Mouse (Mus musculus): ENCODE measurements at regions not wholly inside any gene's neighbourhood (a gene's known extent, or its start where the extent isn't known, plus 50 kb on each side); places are given as distances from the start of the nearest gene placed in this dataset.

DNA sequence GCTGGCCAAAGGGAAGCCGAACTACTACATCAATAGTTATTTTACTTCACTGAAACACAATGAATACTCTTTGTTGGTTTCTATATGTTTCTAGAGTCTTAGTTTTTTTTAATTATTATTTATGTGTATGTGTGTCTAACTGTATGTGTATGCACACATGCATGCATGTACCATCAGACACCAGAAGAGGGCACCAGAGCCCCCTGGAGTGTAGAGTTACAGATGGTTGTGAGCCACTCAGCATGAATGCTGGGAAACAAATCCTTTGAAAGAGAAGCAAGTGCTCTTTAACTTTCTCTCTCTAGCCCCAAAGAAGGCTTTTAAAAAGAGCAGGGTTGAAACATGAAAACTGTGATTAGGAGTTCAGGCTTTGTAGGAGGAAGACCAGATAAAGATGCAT is 290.7 kb downstream of the Sorl1 start:
- ATAC-seq (ENCODE audit: insufficient number of reproducible peaks, insufficient read depth, low FRiP score, low read depth), result no peak
- WGBS, result 97% methylated on average over 1 of the region's 1 CpGs
- H3K4me2 ChIP-seq (ENCODE audit: low read length), result no peak overlapping the region

DNA sequence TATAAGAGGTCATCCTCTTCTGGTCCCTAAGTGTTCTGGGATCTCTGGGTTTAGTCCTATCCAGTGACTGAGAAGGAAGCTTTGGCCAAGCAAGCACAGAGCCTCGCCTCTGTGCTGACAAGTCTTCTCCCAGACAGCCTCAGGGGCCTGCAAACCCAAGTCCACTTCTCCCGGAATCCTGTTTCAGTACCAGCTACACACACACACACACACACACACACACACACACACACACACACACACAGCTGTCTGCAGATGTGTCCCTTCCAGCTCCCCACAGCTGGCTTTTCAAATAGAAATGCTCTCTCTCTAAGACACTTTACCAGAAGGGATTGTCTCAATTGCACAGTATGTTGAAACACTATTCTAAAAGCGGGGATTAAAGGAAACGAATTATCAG is 296.7 kb downstream of the Sorl1 start:
- 65% methylated on average over 4 of the region's 4 CpGs for WGBS
- H3K4me1 ChIP-seq (ENCODE audit: control insufficient read depth in 2 of 2, insufficient read depth in 2 of 2, low read length in 2 of 2), result peaks cover 3 to 6% of the 10 kb centered on the region in 2 experiments; a peak in 3 of 4 replicates
- H3K9ac ChIP-seq (ENCODE audit: low read length), result no peak overlapping the region
- no peaks in the 10 kb centered on the region for H3K9me3 ChIP-seq (ENCODE audit: control insufficient read depth, low read length)
- H3K27me3 ChIP-seq (ENCODE audit: control insufficient read depth, insufficient read depth, low read length), result no peaks in the 10 kb centered on the region
- H3K27ac ChIP-seq (replicated peaks in 1 of 2; ENCODE audit: control insufficient read depth in 1 of 2, insufficient read depth in 1 of 2, low read depth in 2 of 2, low read length in 2 of 2), result no peak overlapping the region
- H3K4me3 ChIP-seq (ENCODE audit: control insufficient read depth in 1 of 2, insufficient read depth in 1 of 2, low read depth in 1 of 2, low read length in 2 of 2), result no peak overlapping the region
- no peak overlapping the region for H3K4me2 ChIP-seq (ENCODE audit: low read length)
- no peaks in the 10 kb centered on the region for H3K36me3 ChIP-seq (ENCODE audit: control insufficient read depth, insufficient read depth, low read length)
- no peak for ATAC-seq (ENCODE audit: insufficient number of reproducible peaks, insufficient read depth, low FRiP score, low read depth)

More for the DNA sequence above, 290.7 kb downstream of the Sorl1 start:
- Histone ChIP-seq H3K4me3 (ENCODE audit: control insufficient read depth in 1 of 2, insufficient read depth in 1 of 2, low read depth in 1 of 2, low read length in 2 of 2) (no peak overlapping the region), H3K9ac (ENCODE audit: low read length) (no peak overlapping the region), H3K27me3 (ENCODE audit: control insufficient read depth, insufficient read depth, low read length) (no peaks in the 10 kb centered on the region), H3K4me1 (ENCODE audit: control insufficient read depth in 2 of 2, insufficient read depth in 2 of 2, low read length in 2 of 2) (no peaks in the 10 kb centered on the region), H3K36me3 (ENCODE audit: control insufficient read depth, insufficient read depth, low read length) (no peaks in the 10 kb centered on the region), H3K27ac (replicated peaks in 1 of 2; ENCODE audit: control insufficient read depth in 1 of 2, insufficient read depth in 1 of 2, low read depth in 2 of 2, low read length in 2 of 2) (no peak overlapping the region), H3K9me3 (ENCODE audit: control insufficient read depth, low read length) (peaks cover 8% of the 10 kb centered on the region)

DNA sequence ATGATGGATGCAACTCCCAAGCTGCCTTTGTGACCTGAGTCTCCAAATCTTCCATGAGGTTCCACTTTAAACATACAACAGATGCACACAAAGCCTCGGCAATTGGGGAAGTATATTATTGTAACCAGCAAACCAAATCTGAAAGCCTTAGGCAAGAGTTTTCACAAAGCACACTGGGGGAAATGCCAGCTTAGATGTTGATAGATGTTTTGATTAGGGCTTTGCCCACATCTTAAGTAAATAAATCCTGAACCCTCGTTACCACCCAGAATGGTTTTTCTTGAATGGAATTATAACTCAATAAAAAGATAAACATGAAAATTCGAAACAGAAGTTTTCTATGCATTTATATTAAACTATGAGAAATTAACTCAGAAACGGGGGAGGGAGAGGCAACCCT is 302.7 kb downstream of the Sorl1 start:
- Histone ChIP-seq H3K4me3 (ENCODE audit: control insufficient read depth in 1 of 2, insufficient read depth in 1 of 2, low read depth in 1 of 2, low read length in 2 of 2) (no peak overlapping the region), H3K27ac (replicated peaks in 1 of 2; ENCODE audit: control insufficient read depth in 1 of 2, insufficient read depth in 1 of 2, low read depth in 2 of 2, low read length in 2 of 2) (no peak overlapping the region), H3K9me3 (ENCODE audit: control insufficient read depth, low read length) (no peaks in the 10 kb centered on the region), H3K27me3 (ENCODE audit: control insufficient read depth, insufficient read depth, low read length) (no peaks in the 10 kb centered on the region), H3K9ac (ENCODE audit: low read length) (no peak overlapping the region), H3K4me1 (ENCODE audit: control insufficient read depth in 2 of 2, insufficient read depth in 2 of 2, low read length in 2 of 2) (peaks cover 3 to 6% of the 10 kb centered on the region in 2 experiments; a peak in 3 of 4 replicates), H3K36me3 (ENCODE audit: control insufficient read depth, insufficient read depth, low read length) (no peaks in the 10 kb centered on the region), H3K4me2 (ENCODE audit: low read length) (no peak overlapping the region)
- 57% methylated on average over 4 of the region's 4 CpGs for WGBS
- ATAC-seq (ENCODE audit: insufficient number of reproducible peaks, insufficient read depth, low FRiP score, low read depth), result no peak

DNA sequence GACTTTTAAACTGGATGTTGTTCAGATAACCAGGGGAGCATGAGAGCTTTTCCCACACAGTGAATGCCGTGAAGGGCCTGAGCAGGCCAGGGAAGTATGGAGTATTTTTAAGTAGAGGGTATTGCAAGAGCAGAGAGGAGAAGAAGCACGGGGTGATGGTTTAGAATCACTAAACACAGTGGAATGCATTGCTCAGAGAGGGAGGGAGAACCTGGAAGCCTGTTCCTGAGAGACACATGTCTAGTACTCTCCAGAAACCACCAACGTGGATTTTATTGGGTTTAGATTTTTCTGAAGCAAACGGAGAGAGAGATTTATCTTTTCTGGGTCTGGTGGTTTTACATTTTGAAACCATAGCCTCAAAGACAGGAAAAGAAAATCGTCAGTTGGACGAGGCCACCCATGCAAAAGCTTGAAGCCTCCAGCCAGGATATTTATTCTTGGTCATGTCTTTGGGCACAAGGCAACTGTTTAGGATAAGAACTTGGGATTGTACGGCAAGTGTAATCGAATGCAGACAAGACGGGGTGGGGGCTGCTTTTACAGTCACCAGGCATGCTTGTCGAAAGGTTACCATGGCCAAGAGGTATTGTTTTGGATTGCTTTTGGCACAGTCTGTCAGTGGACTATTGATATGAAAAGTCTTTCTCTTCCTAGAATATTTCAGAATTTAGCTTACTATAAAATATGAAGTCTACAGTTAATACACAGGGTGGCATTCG is 306.2 kb downstream of the Sorl1 start:
- no peak overlapping the region for H3K4me2 ChIP-seq (ENCODE audit: low read length)
- no peaks in the 10 kb centered on the region; a peak in 1 of 4 replicates for H3K4me1 ChIP-seq (ENCODE audit: control insufficient read depth in 2 of 2, insufficient read depth in 2 of 2, low read length in 2 of 2)
- no peak overlapping the region for H3K9ac ChIP-seq (ENCODE audit: low read length)
- H3K9me3 ChIP-seq (ENCODE audit: control insufficient read depth, low read length), result no peaks in the 10 kb centered on the region
- no peak for ATAC-seq (ENCODE audit: insufficient number of reproducible peaks, insufficient read depth, low FRiP score, low read depth)
- WGBS, result 54% methylated on average over 11 of the region's 11 CpGs
- H3K4me3 ChIP-seq (ENCODE audit: control insufficient read depth in 1 of 2, insufficient read depth in 1 of 2, low read depth in 1 of 2, low read length in 2 of 2), result no peak overlapping the region
- H3K27ac ChIP-seq (replicated peaks in 1 of 2; ENCODE audit: control insufficient read depth in 1 of 2, insufficient read depth in 1 of 2, low read depth in 2 of 2, low read length in 2 of 2), result 0 out of 4 replicates have a peak overlapping the region, but pooled peaks of 1 of the 2 experiments have one; percentile 14
- H3K27me3 ChIP-seq (ENCODE audit: control insufficient read depth, insufficient read depth, low read length), result no peaks in the 10 kb centered on the region
- H3K36me3 ChIP-seq (ENCODE audit: control insufficient read depth, insufficient read depth, low read length), result no peaks in the 10 kb centered on the region

DNA sequence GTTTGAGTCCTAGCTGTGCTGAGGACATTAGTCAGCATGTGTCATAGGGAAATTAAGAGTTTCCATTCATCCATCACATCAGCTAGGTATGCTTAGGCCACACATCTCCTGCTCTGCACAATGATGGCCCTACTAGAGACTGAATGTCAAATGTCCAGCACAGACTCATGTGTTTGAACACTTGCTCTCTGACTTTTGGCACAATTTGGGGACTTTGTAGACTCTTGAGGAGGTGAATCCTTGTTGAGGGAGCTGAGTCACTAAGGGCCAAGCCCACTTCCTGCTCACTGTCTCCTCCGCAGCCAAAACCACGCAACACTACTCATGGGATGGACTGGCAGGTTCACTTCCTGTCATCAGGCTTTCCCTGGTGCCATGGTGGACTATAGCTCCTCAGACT is 308.2 kb downstream of the Sorl1 start:
- Histone ChIP-seq H3K27ac (replicated peaks in 1 of 2; ENCODE audit: control insufficient read depth in 1 of 2, insufficient read depth in 1 of 2, low read depth in 2 of 2, low read length in 2 of 2) (no peak overlapping the region), H3K9me3 (ENCODE audit: control insufficient read depth, low read length) (no peaks in the 10 kb centered on the region), H3K27me3 (ENCODE audit: control insufficient read depth, insufficient read depth, low read length) (no peaks in the 10 kb centered on the region), H3K4me1 (ENCODE audit: control insufficient read depth in 2 of 2, insufficient read depth in 2 of 2, low read length in 2 of 2) (no peaks in the 10 kb centered on the region; a peak in 1 of 4 replicates), H3K9ac (ENCODE audit: low read length) (no peak overlapping the region), H3K36me3 (ENCODE audit: control insufficient read depth, insufficient read depth, low read length) (no peaks in the 10 kb centered on the region), H3K4me2 (ENCODE audit: low read length) (no peak overlapping the region), H3K4me3 (ENCODE audit: control insufficient read depth in 1 of 2, insufficient read depth in 1 of 2, low read depth in 1 of 2, low read length in 2 of 2) (no peak overlapping the region)
- WGBS, result 85% methylated on average over 2 of the region's 2 CpGs
- ATAC-seq (ENCODE audit: insufficient number of reproducible peaks, insufficient read depth, low FRiP score, low read depth), result no peak

DNA sequence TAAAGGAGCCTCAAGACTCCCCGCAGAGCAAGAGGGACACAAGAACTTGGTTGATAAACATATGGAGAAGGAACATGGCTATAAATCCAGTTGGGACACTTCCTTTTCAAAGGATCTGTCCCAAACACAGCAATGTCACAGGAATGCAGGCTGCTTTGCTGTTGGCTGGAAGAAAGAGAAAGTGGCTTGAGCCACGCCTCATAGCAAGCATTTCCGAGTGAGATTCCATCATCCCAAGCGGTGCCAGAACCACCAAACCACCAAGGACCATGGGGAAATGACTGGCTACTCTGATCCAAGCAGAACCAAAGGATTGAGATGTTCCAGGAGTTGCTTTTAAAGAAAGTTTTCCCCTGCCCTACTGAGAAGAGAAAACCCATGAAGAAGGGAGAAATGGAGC is 314.8 kb downstream of the Sorl1 start:
- Histone ChIP-seq H3K27ac (replicated peaks in 1 of 2; ENCODE audit: control insufficient read depth in 1 of 2, insufficient read depth in 1 of 2, low read depth in 2 of 2, low read length in 2 of 2) (no peak overlapping the region), H3K9me3 (ENCODE audit: control insufficient read depth, low read length) (no peaks in the 10 kb centered on the region), H3K4me1 (ENCODE audit: control insufficient read depth in 2 of 2, insufficient read depth in 2 of 2, low read length in 2 of 2) (peaks cover 10 to 11% of the 10 kb centered on the region in 2 experiments), H3K4me3 (ENCODE audit: control insufficient read depth in 1 of 2, insufficient read depth in 1 of 2, low read depth in 1 of 2, low read length in 2 of 2) (no peak overlapping the region), H3K36me3 (ENCODE audit: control insufficient read depth, insufficient read depth, low read length) (no peaks in the 10 kb centered on the region), H3K27me3 (ENCODE audit: control insufficient read depth, insufficient read depth, low read length) (no peaks in the 10 kb centered on the region), H3K9ac (ENCODE audit: low read length) (no peak overlapping the region), H3K4me2 (ENCODE audit: low read length) (no peak overlapping the region)
- no peak for ATAC-seq (ENCODE audit: insufficient number of reproducible peaks, insufficient read depth, low FRiP score, low read depth)
- 78% methylated on average over 4 of the region's 4 CpGs for WGBS

DNA sequence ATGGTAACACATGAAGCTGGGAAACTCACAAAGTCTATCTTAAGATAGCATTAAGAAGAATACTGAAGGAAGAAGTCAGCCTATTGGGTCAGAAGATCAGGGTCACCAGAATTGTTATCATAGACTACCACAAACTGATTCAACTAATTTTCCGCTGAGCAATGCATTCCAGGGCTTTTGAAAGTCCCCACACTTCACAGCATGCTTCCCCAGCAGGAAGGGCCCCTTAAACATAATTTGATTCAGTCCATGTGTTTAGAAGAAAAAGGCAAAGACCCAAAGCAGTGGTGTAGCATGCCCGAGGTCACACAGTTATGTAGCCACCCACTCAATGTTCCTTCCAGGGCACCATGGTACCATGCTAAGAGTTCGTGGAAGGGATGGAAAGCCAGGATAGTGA is 315.3 kb downstream of the Sorl1 start:
- no peak for ATAC-seq (ENCODE audit: insufficient number of reproducible peaks, insufficient read depth, low FRiP score, low read depth)
- Histone ChIP-seq H3K4me3 (ENCODE audit: control insufficient read depth in 1 of 2, insufficient read depth in 1 of 2, low read depth in 1 of 2, low read length in 2 of 2) (no peak overlapping the region), H3K36me3 (ENCODE audit: control insufficient read depth, insufficient read depth, low read length) (no peaks in the 10 kb centered on the region), H3K4me2 (ENCODE audit: low read length) (no peak overlapping the region), H3K9ac (ENCODE audit: low read length) (no peak overlapping the region), H3K9me3 (ENCODE audit: control insufficient read depth, low read length) (no peaks in the 10 kb centered on the region), H3K27me3 (ENCODE audit: control insufficient read depth, insufficient read depth, low read length) (no peaks in the 10 kb centered on the region), H3K4me1 (ENCODE audit: control insufficient read depth in 2 of 2, insufficient read depth in 2 of 2, low read length in 2 of 2) (peaks cover 11% of the 10 kb centered on the region in 2 experiments), H3K27ac (replicated peaks in 1 of 2; ENCODE audit: control insufficient read depth in 1 of 2, insufficient read depth in 1 of 2, low read depth in 2 of 2, low read length in 2 of 2) (no peak overlapping the region)
- 68% methylated on average over 3 of the region's 3 CpGs for WGBS

DNA sequence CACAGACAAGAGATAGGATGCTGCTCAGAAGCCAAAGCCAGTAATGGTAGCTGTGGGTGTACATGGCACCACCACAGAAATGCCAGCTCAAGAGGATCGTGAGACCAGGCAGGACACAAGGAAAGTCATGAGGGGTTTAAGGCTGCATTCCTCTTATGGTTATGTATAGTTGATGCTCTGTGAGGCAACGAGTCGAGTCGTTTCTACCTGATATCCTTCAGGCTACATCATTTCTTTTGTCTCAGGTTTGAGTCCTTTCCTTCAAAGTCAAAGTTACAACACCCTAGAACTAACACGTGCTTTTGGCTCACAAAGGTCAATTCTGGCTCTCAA is 317.8 kb downstream of the Sorl1 start:
- H3K9me3 ChIP-seq (ENCODE audit: control insufficient read depth, low read length), result no peaks in the 10 kb centered on the region
- ATAC-seq (ENCODE audit: insufficient number of reproducible peaks, insufficient read depth, low FRiP score, low read depth), result no peak
- H3K36me3 ChIP-seq (ENCODE audit: control insufficient read depth, insufficient read depth, low read length), result no peaks in the 10 kb centered on the region
- no peak overlapping the region for H3K9ac ChIP-seq (ENCODE audit: low read length)
- 75% methylated on average over 5 of the region's 5 CpGs for WGBS
- H3K4me1 ChIP-seq (ENCODE audit: control insufficient read depth in 2 of 2, insufficient read depth in 2 of 2, low read length in 2 of 2), result peaks cover 11% of the 10 kb centered on the region in 2 experiments
- no peak overlapping the region for H3K4me2 ChIP-seq (ENCODE audit: low read length)
- no peaks in the 10 kb centered on the region for H3K27me3 ChIP-seq (ENCODE audit: control insufficient read depth, insufficient read depth, low read length)
- no peak overlapping the region for H3K4me3 ChIP-seq (ENCODE audit: control insufficient read depth in 1 of 2, insufficient read depth in 1 of 2, low read depth in 1 of 2, low read length in 2 of 2)
- no peak overlapping the region for H3K27ac ChIP-seq (replicated peaks in 1 of 2; ENCODE audit: control insufficient read depth in 1 of 2, insufficient read depth in 1 of 2, low read depth in 2 of 2, low read length in 2 of 2)

Data from heart, embryonic 14.5 days (tissue).